ENCODE assay signal across 25 mouse cellular contexts in the genomic region with DNA sequence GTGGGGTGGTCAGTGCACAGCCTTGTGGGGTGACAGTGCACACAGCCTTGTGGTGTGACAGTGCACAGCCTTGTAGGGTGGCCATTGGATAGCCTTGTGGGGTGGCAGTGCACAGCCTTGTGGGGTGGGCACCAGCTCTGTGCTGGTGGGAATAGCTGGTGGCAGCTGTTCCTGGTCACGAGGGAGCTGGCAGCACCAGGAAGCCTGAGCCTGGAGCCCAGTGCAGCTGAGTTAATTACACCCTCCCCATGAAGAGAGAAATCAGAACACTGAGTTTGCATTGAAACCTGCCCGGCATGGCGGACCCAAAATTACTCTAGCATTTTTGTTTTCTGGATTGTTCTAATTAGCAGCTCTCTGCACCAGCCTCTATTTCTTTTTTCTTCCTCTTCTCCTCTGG.
A peak's percentile ranks its signal among the peaks of the same experiment; 100 is the strongest.
DNase-seq lines count a peak whose midpoint lies in the region; ATAC-seq and TF ChIP-seq lines count a peak whose summit lies in the region.
"Had no signal": no experiment of that assay in that cellular context is flagged by ENCODE, and none has a peak within 500 bp of the region (broad histone marks: within the 10 kb centered on the region; RNA-seq: fewer than 3 reads in every experiment).

No protein-coding gene starts in this region.

- no peaks in the 10 kb centered on the region for H3K27me3 ChIP-seq in forebrain, embryonic 14.5 days (replicated peaks; ENCODE audit: control insufficient read depth, insufficient read depth, low read length)
- 0 out of 2 replicates have a peak, but pooled peaks cover 5% of the 10 kb centered on the region for H3K27me3 ChIP-seq in forebrain, embryonic 10.5 days (ENCODE audit: poor library complexity, severe bottlenecking)
- no peaks in the 10 kb centered on the region for H3K27me3 ChIP-seq in hindbrain, postnatal 0 days (ENCODE audit: insufficient read depth, low read length)
- no peaks in the 10 kb centered on the region for H3K27me3 ChIP-seq in hindbrain, embryonic 11.5 days (ENCODE audit: control insufficient read depth, insufficient read depth, low read length)
- no peaks in the 10 kb centered on the region for H3K27me3 ChIP-seq in liver, embryonic 12.5 days (replicated peaks)
- H3K27me3 ChIP-seq: heart, embryonic 15.5 days; lung, embryonic 15.5 days; midbrain, embryonic 12.5 days; neural tube, embryonic 12.5 days; Patski had no signal

- peak; percentile 70; the same call in 1 of the 2 replicates for ATAC-seq in forebrain, embryonic 14.5 days
- 0 out of 2 replicates have a peak, but pooled peaks have one; percentile 38 for ATAC-seq in hindbrain, postnatal 0 days
- no peak for ATAC-seq in hindbrain, embryonic 11.5 days (ENCODE audit: low FRiP score)
- no peak for ATAC-seq in liver, embryonic 12.5 days
- ATAC-seq: intestine, postnatal 0 days; Patski had no signal

- no peak overlapping the region for H3K9ac ChIP-seq in forebrain, embryonic 14.5 days (ENCODE audit: low read length)
- no peak overlapping the region for H3K9ac ChIP-seq in hindbrain, postnatal 0 days (replicated peaks; ENCODE audit: low read length)
- no peak overlapping the region for H3K9ac ChIP-seq in hindbrain, embryonic 11.5 days (ENCODE audit: low read depth, low read length)
- H3K9ac ChIP-seq in liver, embryonic 12.5 days = no peak overlapping the region
- H3K9ac ChIP-seq: heart, embryonic 15.5 days; hindbrain, embryonic 12.5 days; limb, embryonic 12.5 days; lung, embryonic 15.5 days; midbrain, embryonic 12.5 days; neural tube, embryonic 12.5 days had no signal

- no peaks in the 10 kb centered on the region for H3K9me3 ChIP-seq in forebrain, embryonic 14.5 days (replicated peaks; ENCODE audit: control insufficient read depth, low read length)
- H3K9me3 ChIP-seq in forebrain, embryonic 10.5 days = no peaks in the 10 kb centered on the region
- no peaks in the 10 kb centered on the region for H3K9me3 ChIP-seq in hindbrain, postnatal 0 days (ENCODE audit: low read length)
- no peaks in the 10 kb centered on the region for H3K9me3 ChIP-seq in hindbrain, embryonic 11.5 days (ENCODE audit: control insufficient read depth, low read length)
- no peaks in the 10 kb centered on the region for H3K9me3 ChIP-seq in liver, embryonic 12.5 days (replicated peaks)
- H3K9me3 ChIP-seq: heart, embryonic 15.5 days; hindbrain, embryonic 12.5 days; limb, embryonic 12.5 days; lung, embryonic 15.5 days; midbrain, embryonic 12.5 days; neural tube, embryonic 12.5 days had no signal

- no peak for TF ChIP-seq CTCF in hindbrain, postnatal 0 days (IDR thresholded peaks at IDR 0.05; ENCODE audit: low read depth)

- H3K36me3 ChIP-seq in forebrain, embryonic 14.5 days (ENCODE audit: control insufficient read depth, insufficient read depth, low read length) = no peaks in the 10 kb centered on the region
- no peaks in the 10 kb centered on the region for H3K36me3 ChIP-seq in forebrain, embryonic 10.5 days (replicated peaks)
- no peaks in the 10 kb centered on the region for H3K36me3 ChIP-seq in hindbrain, postnatal 0 days (ENCODE audit: insufficient read depth, low read length)
- H3K36me3 ChIP-seq in hindbrain, embryonic 11.5 days (ENCODE audit: control insufficient read depth, insufficient read depth, low read length) = no peaks in the 10 kb centered on the region
- H3K36me3 ChIP-seq in liver, embryonic 12.5 days = no peaks in the 10 kb centered on the region
- H3K36me3 ChIP-seq: heart, embryonic 15.5 days; hindbrain, embryonic 12.5 days; limb, embryonic 12.5 days; lung, embryonic 15.5 days; midbrain, embryonic 12.5 days; neural tube, embryonic 12.5 days had no signal

- 48% methylated on average over 3 of the region's 3 CpGs for WGBS in forebrain, embryonic 14.5 days
- WGBS in forebrain, embryonic 10.5 days = 76% methylated on average over 3 of the region's 3 CpGs
- WGBS in hindbrain, postnatal 0 days = 81% methylated on average over 3 of the region's 3 CpGs
- WGBS in hindbrain, embryonic 11.5 days = 87% methylated on average over 3 of the region's 3 CpGs
- WGBS in liver, embryonic 12.5 days (ENCODE audit: insufficient replicate concordance) = 59% methylated on average over 3 of the region's 3 CpGs

- no peaks in the 10 kb centered on the region for H3K4me1 ChIP-seq in forebrain, embryonic 14.5 days (ENCODE audit: control insufficient read depth, insufficient read depth, low read length)
- H3K4me1 ChIP-seq in forebrain, embryonic 10.5 days = 0 out of 2 replicates have a peak, but pooled peaks cover 4% of the 10 kb centered on the region
- H3K4me1 ChIP-seq in hindbrain, postnatal 0 days (ENCODE audit: insufficient read depth, low read length) = no peaks in the 10 kb centered on the region
- no peaks in the 10 kb centered on the region for H3K4me1 ChIP-seq in hindbrain, embryonic 11.5 days (replicated peaks; ENCODE audit: control insufficient read depth, insufficient read depth, low read length)
- H3K4me1 ChIP-seq in liver, embryonic 12.5 days = no peaks in the 10 kb centered on the region
- H3K4me1 ChIP-seq: heart, embryonic 15.5 days; hindbrain, embryonic 12.5 days; limb, embryonic 12.5 days; lung, embryonic 15.5 days; midbrain, embryonic 12.5 days; neural tube, embryonic 12.5 days had no signal

- H3K27ac ChIP-seq in forebrain, embryonic 14.5 days (ENCODE audit: low read depth, low read length) = no peak overlapping the region
- H3K27ac ChIP-seq in forebrain, embryonic 10.5 days = no peak overlapping the region
- no peak overlapping the region for H3K27ac ChIP-seq in hindbrain, postnatal 0 days
- no peak overlapping the region for H3K27ac ChIP-seq in hindbrain, embryonic 11.5 days (ENCODE audit: low read depth, low read length)
- no peak overlapping the region for H3K27ac ChIP-seq in liver, embryonic 12.5 days
- H3K27ac ChIP-seq: heart, embryonic 15.5 days; hindbrain, embryonic 12.5 days; limb, embryonic 12.5 days; lung, embryonic 15.5 days; midbrain, embryonic 12.5 days; neural tube, embryonic 12.5 days had no signal

- peak; percentile 36 for DNase-seq in forebrain, embryonic 14.5 days (ENCODE audit: low spot score)
- no peak for DNase-seq in forebrain, embryonic 10.5 days (ENCODE audit: extremely low spot score, low spot score)
- DNase-seq in hindbrain, postnatal 0 days (ENCODE audit: low spot score) = no peak
- DNase-seq in hindbrain, embryonic 11.5 days (ENCODE audit: low spot score) = no peak
- peak; percentile 56 to 70 for DNase-seq in right cerebral cortex, postnatal 10 days (ENCODE audit: low spot score in 2 of 2)
- DNase-seq in right cerebral cortex, adult 2 months (ENCODE audit: low spot score in 2 of 2) = no peak
- DNase-seq in telencephalon, adult 2 months (ENCODE audit: low read depth, low spot score) = peak; percentile 44
- DNase-seq: adrenal gland, postnatal 14 days; cerebellum, postnatal 10 days; gastrocnemius, postnatal 10 days; kidney, adult 9 months; kidney, postnatal 10 days; right cerebral cortex, postnatal 14 days; thymus, postnatal 25 days had no signal

- H3K4me3 ChIP-seq in forebrain, embryonic 14.5 days (ENCODE audit: low read depth, low read length) = no peak overlapping the region
- no peak overlapping the region for H3K4me3 ChIP-seq in forebrain, embryonic 10.5 days
- H3K4me3 ChIP-seq in hindbrain, postnatal 0 days (ENCODE audit: low read length) = no peak overlapping the region
- H3K4me3 ChIP-seq in hindbrain, embryonic 11.5 days (ENCODE audit: low read depth, low read length) = no peak overlapping the region
- no peak overlapping the region for H3K4me3 ChIP-seq in liver, embryonic 12.5 days
- H3K4me3 ChIP-seq: erythroblast, embryonic 14.5 days; heart, embryonic 15.5 days; hindbrain, embryonic 12.5 days; limb, embryonic 12.5 days; lung, embryonic 15.5 days; midbrain, embryonic 12.5 days; myocyte; neural tube, embryonic 12.5 days had no signal

- no peak overlapping the region for H3K4me2 ChIP-seq in forebrain, embryonic 14.5 days (ENCODE audit: low read length)
- H3K4me2 ChIP-seq in hindbrain, postnatal 0 days (ENCODE audit: low read depth, low read length) = no peak overlapping the region
- no peak overlapping the region for H3K4me2 ChIP-seq in hindbrain, embryonic 11.5 days (replicated peaks; ENCODE audit: low read depth, low read length)
- H3K4me2 ChIP-seq in liver, embryonic 12.5 days = no peak overlapping the region
- H3K4me2 ChIP-seq: heart, embryonic 15.5 days; hindbrain, embryonic 12.5 days; limb, embryonic 12.5 days; lung, embryonic 15.5 days; midbrain, embryonic 12.5 days; neural tube, embryonic 12.5 days had no signal

Comparison
In these comparisons a context has a peak if more than half of its experiments do, and no peak if none do; other contexts are left out.
1. ATAC-seq: peak in forebrain, embryonic 14.5 days (single experiment) and hindbrain, postnatal 0 days (single experiment); none in hindbrain, embryonic 11.5 days (single experiment) and liver, embryonic 12.5 days (single experiment).
2. DNase-seq: peak in forebrain, embryonic 14.5 days (single experiment), right cerebral cortex, postnatal 10 days (2 of 2) and telencephalon, adult 2 months (single experiment); none in forebrain, embryonic 10.5 days (single experiment), hindbrain, postnatal 0 days (single experiment), hindbrain, embryonic 11.5 days (single experiment) and right cerebral cortex, adult 2 months (0 of 2).